Mouse (Mus musculus): ENCODE results near the gene 1700008O03Rik.

DNA sequence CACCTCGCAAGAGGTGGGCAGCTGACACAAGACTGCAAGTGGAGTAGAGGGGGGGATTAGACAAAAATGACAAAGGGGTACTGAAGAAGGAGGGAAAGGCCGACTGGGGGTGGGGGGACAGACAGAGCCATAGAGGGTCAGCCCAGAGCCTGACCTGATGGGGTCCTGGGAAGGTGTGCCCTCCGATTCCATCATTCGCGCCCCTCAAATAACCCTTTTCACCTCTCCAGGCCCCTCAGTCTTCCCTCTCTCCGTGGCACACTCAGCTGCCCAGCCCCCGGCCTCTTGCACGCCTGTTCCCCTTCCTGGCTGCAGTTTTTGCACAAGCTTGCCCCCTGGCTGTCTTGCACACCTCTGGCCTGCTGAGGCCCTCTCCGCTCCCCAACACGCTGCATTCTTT is 28.1 kb downstream of the 1700008O03Rik start:
- TF ChIP-seq CTCF (IDR thresholded peaks at IDR 0.05) (no peak), POLR2A (IDR thresholded peaks at IDR 0.05; ENCODE audit: insufficient read depth, low read depth, low read length) (no peak), EP300 (IDR thresholded peaks at IDR 0.05; ENCODE audit: insufficient read depth, low read depth, low read length) (no peak)
